Mouse (Mus musculus) brown adipose tissue, adult 24 weeks (tissue): Measurements from ENCODE around the gene Sema5a. TPM values are rescaled to one million over a fixed set of nuclear protein-coding genes. Genes with fewer than 3 reads are reported as not detected.

Experiments
- H3K27ac ChIP-seq: fragments of 200-500 bp; replicated peaks from 2 replicates; pipeline ENCODE4 v1.5.1; 2012; ENCODE audit warnings: low read depth, mild to moderate bottlenecking, low read length
- H3K4me1 ChIP-seq: fragments of 200-500 bp; 2 replicates; pipeline ENCODE4 v1.6.1; 2012; ENCODE audit warnings: low read length, mixed read lengths; ENCODE audit not compliant: control insufficient read depth, insufficient read depth, insufficient read length
- H3K4me3 ChIP-seq: fragments of 200-500 bp; 2 replicates; pipeline ENCODE4 v1.5.1; 2012; ENCODE audit warnings: low read depth, mild to moderate bottlenecking, low read length, moderate library complexity; ENCODE audit not compliant: insufficient read depth
- polyA plus RNA-seq: library from polyadenylated mRNA; stranded (reverse); fragments of >200 nt; gene quantifications from 2 replicates; pipeline ENCODE4 v1.2.4, GENCODE M21; 2012; ENCODE audit not compliant: missing spikeins, insufficient read depth, insufficient read length

Gene Sema5a
- polyA plus RNA-seq, 1 experiment, result 1.7 TPM

- Histone ChIP-seq H3K4me3 (no peak overlapping the region), H3K27ac (no peak overlapping the region)
Measured at GRCm38 (mm10) chr15:32266122-32266820, 21.7 kb downstream of the Sema5a start.

GRCm38 (mm10) chr15:32270106-32270505, 25.5 kb downstream of the Sema5a start:
- Histone ChIP-seq H3K27ac (no peak overlapping the region), H3K4me1 (peaks cover 6% of the 10 kb centered on the region), H3K4me3 (no peak overlapping the region)

More at GRCm38 (mm10) chr15:32266122-32266820, 21.7 kb downstream of the Sema5a start:
- peaks cover 8% of the 10 kb centered on the region for H3K4me1 ChIP-seq

GRCm38 (mm10) chr15:32273925-32274324, 29.3 kb downstream of the Sema5a start:
- Histone ChIP-seq H3K4me1 (no peaks in the 10 kb centered on the region), H3K27ac (no peak overlapping the region), H3K4me3 (no peak overlapping the region)

- Histone ChIP-seq H3K27ac (no peak overlapping the region), H3K4me1 (no peaks in the 10 kb centered on the region), H3K4me3 (no peak overlapping the region)
Measured at GRCm38 (mm10) chr15:32275020-32275419, 30.4 kb downstream of the Sema5a start.

GRCm38 (mm10) chr15:32278600-32278999, 34.0 kb downstream of the Sema5a start:
- no peaks in the 10 kb centered on the region for H3K4me1 ChIP-seq
- no peak overlapping the region for H3K27ac ChIP-seq
- H3K4me3 ChIP-seq, result no peak overlapping the region

- Histone ChIP-seq H3K27ac (no peak overlapping the region), H3K4me3 (no peak overlapping the region), H3K4me1 (no peaks in the 10 kb centered on the region)
Measured at GRCm38 (mm10) chr15:32281374-32281773, 36.8 kb downstream of the Sema5a start.

- Histone ChIP-seq H3K4me3 (no peak overlapping the region), H3K4me1 (no peaks in the 10 kb centered on the region), H3K27ac (no peak overlapping the region)
Measured at GRCm38 (mm10) chr15:32284688-32285087, 40.1 kb downstream of the Sema5a start.

GRCm38 (mm10) chr15:32286296-32286695, 41.7 kb downstream of the Sema5a start:
- Histone ChIP-seq H3K4me1 (no peaks in the 10 kb centered on the region), H3K4me3 (no peak overlapping the region), H3K27ac (no peak overlapping the region)

GRCm38 (mm10) chr15:32288480-32288879, 43.9 kb downstream of the Sema5a start:
- Histone ChIP-seq H3K4me3 (no peak overlapping the region), H3K4me1 (no peaks in the 10 kb centered on the region), H3K27ac (no peak overlapping the region)

GRCm38 (mm10) chr15:32291000-32291399, 46.4 kb downstream of the Sema5a start:
- no peak overlapping the region for H3K4me3 ChIP-seq
- no peaks in the 10 kb centered on the region for H3K4me1 ChIP-seq
- H3K27ac ChIP-seq, result no peak overlapping the region

- Histone ChIP-seq H3K4me1 (no peaks in the 10 kb centered on the region), H3K4me3 (no peak overlapping the region), H3K27ac (no peak overlapping the region)
Measured at GRCm38 (mm10) chr15:32296523-32296922, 51.9 kb downstream of the Sema5a start.

- H3K4me3 ChIP-seq, result no peak overlapping the region
- no peaks in the 10 kb centered on the region for H3K4me1 ChIP-seq
- H3K27ac ChIP-seq, result no peak overlapping the region
Measured at GRCm38 (mm10) chr15:32297266-32297665, 52.7 kb downstream of the Sema5a start.

- H3K4me1 ChIP-seq, result no peaks in the 10 kb centered on the region
Measured at GRCm38 (mm10) chr15:32298525-32298924, 53.9 kb downstream of the Sema5a start.

GRCm38 (mm10) chr15:32300991-32301390, 56.4 kb downstream of the Sema5a start:
- Histone ChIP-seq H3K4me1 (no peaks in the 10 kb centered on the region), H3K27ac (no peak overlapping the region), H3K4me3 (no peak overlapping the region)

More at GRCm38 (mm10) chr15:32298525-32298924, 53.9 kb downstream of the Sema5a start:
- no peak overlapping the region for H3K27ac ChIP-seq
- no peak overlapping the region for H3K4me3 ChIP-seq

- Histone ChIP-seq H3K27ac (no peak overlapping the region), H3K4me1 (no peaks in the 10 kb centered on the region), H3K4me3 (no peak overlapping the region)
Measured at GRCm38 (mm10) chr15:32306557-32307243, 62.1 kb downstream of the Sema5a start.

- Histone ChIP-seq H3K27ac (no peak overlapping the region), H3K4me3 (no peak overlapping the region), H3K4me1 (no peaks in the 10 kb centered on the region)
Measured at GRCm38 (mm10) chr15:32310834-32311233, 66.2 kb downstream of the Sema5a start.
